Mouse (Mus musculus) kidney, postnatal 4 days (tissue): ENCODE data around the gene Ntf5.
A peak's percentile ranks its signal among the peaks of the same experiment; 100 is the strongest.

Source experiments
- DNase-seq, 2 experiments: peaks; one replicate each; pipeline ENCODE4 v3.0.0; 2021; ENCODE audit warnings: mixed read lengths in 2 of 2

The Ntf5 gene

DNA sequence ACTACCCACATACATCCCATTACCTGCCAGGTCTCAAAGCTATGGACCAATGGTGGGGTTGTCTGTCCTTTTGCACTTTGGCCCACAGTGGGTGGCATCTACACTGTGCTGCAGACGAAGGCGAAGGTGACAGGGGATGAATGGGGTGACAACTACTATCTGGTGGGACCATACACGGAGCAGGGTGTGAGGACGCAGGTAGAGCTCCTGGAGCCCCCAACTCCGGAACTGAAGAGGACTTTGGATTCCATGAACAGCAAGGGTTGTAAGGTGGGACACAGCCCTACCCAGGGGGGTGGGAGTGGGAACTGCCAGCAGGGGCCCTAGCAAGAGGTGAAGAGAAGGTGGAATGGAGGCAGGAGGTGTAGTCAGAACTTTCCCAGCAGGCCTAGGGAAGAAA is 22.9 kb downstream of the Ntf5 start:
- no peak for DNase-seq

GRCm38 (mm10) chr7:45437046-45437445 is 23.6 kb downstream of the Ntf5 start:
- DNase-seq, result no peak

DNA sequence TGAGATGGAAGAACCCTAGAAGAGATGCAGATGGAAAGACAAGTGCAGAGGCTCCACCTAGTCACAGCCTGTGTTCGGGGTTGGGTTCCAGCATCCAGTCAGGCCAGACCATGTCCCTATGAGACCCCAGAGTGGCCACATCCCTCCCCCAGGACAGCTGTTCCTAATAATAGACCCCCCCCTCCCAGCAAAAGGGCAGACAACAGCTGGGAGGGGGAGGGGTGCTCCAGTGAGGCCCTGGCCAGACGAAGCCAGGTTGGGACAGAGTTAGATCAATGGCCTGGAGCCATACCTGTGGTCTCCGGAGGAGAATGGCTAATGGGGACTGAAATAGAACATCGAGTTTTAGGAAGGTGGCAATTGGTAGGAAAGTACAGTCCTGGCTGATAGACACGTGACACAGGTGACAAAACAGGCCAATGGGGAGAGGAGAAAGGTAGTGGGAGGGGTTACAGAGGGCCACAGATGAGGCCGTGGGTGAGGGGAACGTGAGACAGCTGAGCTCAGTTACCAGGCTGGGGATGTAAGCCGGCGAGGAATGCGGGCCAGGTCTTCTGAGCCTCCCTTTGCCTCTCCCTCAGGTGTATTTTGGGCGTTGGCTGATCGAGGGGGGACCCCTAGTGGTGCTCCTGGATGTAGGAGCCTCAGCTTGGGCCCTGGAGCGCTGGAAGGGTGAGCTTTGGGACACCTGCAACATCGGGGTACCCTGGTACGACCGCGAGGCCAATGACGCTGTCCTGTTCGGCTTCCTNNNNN is 24.2 kb downstream of the Ntf5 start, which contains the start of gene Ruvbl2:
Gene Ruvbl2 (minus strand): TSS at position 576 of the 756 bp plus-strand sequence.
- DNase-seq, result peak; percentile 50 to 61

DNA sequence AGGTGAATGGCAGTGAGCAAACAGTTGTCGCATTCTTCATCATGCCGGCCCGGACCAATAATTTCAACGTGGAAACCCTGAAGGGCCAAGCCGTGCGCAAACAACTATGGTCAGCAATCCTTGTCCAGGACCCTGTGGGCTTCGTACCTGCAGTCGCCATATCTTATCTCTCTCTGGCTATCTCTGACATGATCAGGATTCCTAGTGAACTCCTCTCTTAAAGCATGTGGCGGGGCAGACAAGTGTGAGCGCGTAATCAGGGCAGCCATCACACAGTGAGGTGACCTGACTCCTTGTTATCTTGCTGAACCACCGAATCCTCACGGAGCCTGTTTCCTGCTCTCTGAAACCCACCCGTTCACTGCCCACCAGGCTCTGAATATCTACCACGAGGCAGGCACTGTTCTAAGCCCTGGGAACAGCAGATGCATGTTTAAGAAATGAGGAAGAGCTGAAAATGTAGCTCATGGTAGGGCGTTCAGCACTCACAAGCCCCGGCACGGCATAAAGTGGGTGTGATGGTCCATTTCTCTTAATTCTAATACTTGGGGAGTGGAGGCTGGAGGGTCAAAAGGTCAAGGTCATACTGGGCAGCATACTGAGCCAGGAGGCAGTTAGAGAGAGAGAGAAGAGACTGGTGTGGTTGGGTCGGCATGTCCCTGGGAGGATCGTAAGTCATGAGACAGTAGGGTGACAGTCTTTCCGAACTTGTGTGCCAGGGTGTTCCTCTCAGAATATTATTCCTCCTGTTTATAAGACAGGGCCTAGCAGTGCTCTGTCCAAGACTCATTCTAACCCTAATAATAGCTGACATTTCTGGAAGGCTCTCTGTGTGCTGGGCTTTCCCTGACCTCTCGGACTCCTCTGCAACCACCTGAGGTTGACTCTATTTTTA is 30.3 kb downstream of the Ntf5 start:
- no peak for DNase-seq

- no peak for DNase-seq
Observed at GRCm38 (mm10) chr7:45446589-45446988, 33.1 kb downstream of the Ntf5 start.

DNA sequence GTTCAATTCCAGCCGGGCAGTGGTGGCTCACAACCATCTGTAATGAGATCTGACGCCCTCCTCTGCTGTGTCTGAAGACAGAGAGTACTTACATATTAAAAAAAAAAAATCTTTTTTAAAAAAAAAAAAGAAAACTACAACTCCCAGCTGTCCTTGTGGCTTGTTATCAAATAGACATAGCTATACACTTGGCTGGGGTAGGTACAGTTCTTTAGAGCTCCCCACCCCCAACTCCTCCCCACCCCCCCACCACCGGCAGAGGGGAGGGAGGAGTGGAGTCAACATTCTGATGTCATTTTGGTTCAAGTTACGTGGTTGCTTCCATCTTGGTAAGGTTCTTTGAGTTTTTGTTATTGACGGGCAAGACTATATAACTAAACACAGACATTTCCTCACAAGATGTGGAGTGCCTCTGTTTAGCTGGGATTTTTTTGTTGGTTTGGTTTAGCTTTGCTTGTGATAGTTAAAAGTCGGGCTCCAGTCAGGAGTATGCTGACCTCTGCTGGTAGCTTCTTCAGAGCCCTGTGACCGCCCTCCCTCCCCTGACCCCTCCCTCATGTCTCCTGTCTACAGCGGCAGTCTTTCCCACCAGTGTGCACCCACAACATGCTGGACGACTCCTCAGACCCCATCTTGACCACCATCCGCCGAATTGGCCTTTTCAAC is 34.0 kb downstream of the Ntf5 start:
- DNase-seq, result peak; percentile 66 to 77

DNA sequence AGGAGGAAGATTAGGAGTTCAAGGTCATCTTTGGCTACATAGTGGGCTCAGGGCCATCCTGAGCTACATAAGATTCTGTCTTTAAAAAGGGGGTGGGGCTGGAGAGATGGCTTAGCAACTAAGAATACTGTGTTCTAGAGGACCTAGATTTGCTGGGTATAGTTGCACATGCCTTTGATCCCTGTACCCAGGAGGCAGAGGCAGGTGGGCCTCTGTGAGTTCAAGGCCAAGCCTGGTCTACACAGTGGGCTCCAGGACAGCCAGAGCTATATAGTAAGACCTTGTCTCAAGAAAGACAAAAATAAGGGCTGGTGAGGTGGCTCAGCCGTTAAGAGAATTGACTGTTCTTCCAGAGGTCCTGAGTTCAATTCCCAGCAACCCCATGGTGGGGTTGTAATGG is 36.5 kb downstream of the Ntf5 start:
- no peak for DNase-seq

DNA sequence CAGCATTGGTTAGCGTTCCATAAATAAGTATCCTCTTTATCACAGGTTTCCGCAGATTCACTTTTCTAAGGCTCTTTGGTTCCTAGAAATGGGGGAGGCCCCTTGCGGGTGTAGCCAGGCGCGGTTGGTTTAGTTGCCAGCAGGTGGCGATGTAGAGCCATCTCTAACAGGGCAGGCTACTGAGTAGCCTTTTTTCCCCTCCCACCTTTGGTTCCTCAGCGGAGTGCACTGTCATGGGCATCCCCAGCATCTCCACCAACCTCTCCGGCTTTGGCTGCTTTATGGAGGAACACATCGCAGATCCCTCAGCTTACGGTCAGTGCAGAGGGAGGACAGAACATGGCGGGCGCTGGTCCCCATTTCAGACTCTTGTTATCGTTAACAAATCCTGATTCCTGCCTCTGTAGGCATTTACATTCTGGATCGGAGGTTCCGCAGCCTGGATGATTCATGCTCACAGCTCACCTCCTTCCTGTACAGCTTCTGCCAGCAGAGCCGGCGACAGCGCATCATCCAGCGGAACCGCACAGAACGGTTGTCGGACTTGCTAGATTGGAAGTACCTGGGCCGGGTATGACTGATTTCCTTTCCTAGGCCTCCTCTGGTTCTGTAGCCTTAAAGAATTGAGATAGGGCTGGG is 38.0 kb downstream of the Ntf5 start:
- peak; percentile 92 for DNase-seq

- DNase-seq, result no peak
Observed at GRCm38 (mm10) chr7:45454971-45455370, 41.5 kb downstream of the Ntf5 start.

GRCm38 (mm10) chr7:45455932-45456696 is 42.6 kb downstream of the Ntf5 start:
- peak in 1 of 2 experiments; percentile 50 for DNase-seq

DNA sequence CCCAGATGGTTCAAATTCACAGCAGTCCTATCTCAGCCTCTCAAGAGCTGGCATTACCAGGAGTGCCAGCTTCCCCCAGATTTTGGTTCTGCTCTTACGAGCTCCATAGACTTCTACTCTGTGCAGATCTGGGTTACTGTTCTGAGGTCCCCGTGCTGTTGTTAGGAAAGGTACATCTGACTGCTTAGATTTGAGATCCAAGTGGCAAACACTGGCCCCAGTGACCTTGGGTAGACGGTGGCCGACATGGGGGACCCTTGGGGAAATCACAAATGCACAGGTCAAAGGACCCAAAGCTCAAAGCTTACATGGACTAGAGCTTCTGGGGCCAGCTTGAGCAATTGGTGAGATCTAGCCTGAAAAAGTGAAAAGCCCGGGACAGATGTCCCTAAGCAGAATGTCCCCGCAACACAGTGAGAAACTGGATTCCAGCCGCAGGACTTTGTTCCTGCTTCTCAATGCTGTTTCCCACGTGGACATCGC is 43.3 kb downstream of the Ntf5 start:
- peak in 1 of 2 experiments; percentile 34 for DNase-seq

DNA sequence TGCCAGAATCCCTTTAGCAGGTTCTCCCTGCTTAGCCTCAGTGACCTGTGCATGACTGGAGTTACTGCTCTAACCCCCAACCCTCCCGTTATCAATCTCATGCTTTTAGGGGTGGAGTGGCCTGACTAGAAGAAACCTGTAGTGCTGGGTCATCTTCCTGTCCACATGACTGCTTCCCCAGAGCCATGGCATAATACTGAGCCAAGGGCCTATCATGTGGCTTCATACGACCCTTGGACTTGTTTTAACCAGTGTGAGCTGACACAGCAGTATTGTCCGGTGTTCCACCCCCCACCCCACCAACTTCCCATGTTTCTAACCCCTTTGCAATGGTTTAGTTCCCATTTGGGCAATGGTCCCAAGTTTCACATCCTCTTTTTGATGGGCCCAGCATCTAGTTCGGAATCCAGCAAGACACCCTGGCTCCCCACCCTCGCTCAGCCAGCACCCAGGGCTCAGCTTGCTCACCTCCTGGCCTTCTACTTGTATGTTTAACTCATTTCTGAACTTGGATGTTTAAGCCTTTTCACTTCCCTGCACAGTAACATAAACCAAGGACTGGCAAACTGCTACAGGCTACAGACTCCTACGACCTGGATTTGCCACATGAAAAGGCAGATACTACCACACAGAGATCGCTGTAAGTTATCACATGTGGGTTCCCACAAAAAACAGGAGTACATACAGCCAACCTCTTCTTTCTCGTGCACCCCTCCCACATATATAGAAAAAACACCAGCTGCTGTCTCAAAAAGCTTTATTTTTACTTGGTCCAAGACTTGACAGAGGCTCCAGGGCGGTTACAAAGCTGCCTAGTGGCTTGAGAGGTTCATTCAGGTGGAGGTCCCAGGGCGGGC is 43.9 kb downstream of the Ntf5 start:
- peak; percentile 36 to 50 for DNase-seq

DNA sequence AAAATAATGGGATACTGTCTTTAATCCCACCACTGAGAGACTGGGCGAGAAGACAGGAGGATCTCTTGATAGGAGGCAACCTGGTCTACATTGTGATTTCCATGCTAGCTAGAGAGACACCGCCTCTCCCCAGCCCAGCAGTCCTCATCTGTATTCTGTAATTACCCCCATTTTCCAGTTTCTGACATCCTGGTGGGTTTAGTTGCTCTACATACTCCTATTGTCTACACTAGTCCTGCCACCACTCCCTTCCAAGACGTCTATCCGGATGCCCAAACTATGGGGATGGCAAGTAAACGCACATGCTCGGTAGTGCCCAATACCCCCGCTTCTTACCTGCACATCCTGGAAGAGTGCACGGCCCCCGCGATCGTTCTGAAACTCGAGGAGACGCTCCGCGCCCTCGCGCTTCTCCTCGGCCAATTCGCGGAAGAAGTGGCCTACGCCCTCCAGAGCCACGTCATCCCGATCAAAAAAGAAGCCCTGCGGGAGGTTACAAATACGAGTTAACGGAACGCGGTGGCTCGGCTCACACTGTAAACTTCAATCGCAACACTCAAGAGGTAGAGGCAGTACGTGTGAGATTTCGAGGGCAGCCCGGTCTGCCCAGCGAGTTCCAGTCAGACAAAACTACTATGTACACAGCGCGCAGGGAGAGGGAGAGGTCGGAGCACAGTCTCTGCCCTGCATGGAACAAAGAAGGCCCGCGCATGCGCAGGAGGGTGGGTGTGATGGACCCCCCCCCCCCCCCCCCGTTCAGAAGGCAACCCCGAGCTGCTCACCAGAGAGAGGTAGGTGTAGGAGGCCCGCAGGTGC is 45.5 kb downstream of the Ntf5 start:
- peak; percentile 89 to 93 for DNase-seq

- peak; percentile 95 to 98 for DNase-seq
Observed at GRCm38 (mm10) chr7:45459564-45460140, 46.2 kb downstream of the Ntf5 start, which contains the start of gene Ftl1. TSS of gene Ftl1 (minus strand) at chr7:45459884.

DNA sequence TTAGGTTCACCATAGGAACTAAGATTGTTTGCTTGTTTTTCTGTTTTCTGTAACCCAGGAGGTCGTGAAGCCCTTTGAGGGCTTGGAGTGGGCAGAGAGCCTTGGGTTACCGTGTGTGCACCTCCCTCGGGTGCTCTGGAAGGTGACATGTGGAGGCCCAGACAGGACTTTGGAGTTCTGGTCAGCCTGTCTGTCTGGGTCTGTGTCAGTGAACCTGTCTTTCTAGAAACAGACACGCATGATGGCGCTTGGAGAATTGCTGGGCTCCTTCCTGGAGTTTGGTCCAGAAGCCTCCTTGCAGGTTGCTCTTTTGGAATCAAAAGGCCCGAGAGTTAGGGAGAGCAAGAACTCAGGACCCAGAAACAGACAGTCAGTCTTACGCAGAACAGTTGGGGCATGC is 46.9 kb downstream of the Ntf5 start:
- DNase-seq, result peak in 1 of 2 experiments; percentile 59

- DNase-seq, result peak; percentile 75 to 84
Observed at GRCm38 (mm10) chr7:45460860-45461314, 47.4 kb downstream of the Ntf5 start.

GRCm38 (mm10) chr7:45461326-45461725 is 47.8 kb downstream of the Ntf5 start:
- DNase-seq, result peak in 1 of 2 experiments; percentile 37

GRCm38 (mm10) chr7:45461781-45462180 is 48.3 kb downstream of the Ntf5 start:
- no peak for DNase-seq

- no peak for DNase-seq
Observed at GRCm38 (mm10) chr7:45462325-45462724, 48.8 kb downstream of the Ntf5 start.
